Mouse (Mus musculus) myocyte (in vitro differentiated cells): ENCODE measurements around the gene 4833427G06Rik.

Experiments
- CEBPB ChIP-seq: IDR thresholded peaks from 2 replicates; pipeline ENCODE4 v1.6.1; 2011; ENCODE audit warnings: mild to moderate bottlenecking, moderate library complexity; ENCODE audit not compliant: poor library complexity, insufficient read depth, severe bottlenecking
- E2F4 ChIP-seq: IDR thresholded peaks from one replicate; pipeline ENCODE4 v1.6.1; 2011; ENCODE audit warnings: mild to moderate bottlenecking, control low read depth, moderate library complexity; ENCODE audit not compliant: insufficient read depth
- MAX ChIP-seq: IDR thresholded peaks from one replicate; pipeline ENCODE4 v1.6.1; 2011; ENCODE audit warnings: low read depth, mild to moderate bottlenecking, control low read depth
- MYOD1 ChIP-seq, 3 experiments: IDR thresholded peaks; one replicate each; pipeline ENCODE4 v1.6.1; 2011; ENCODE audit warnings: control low read depth in 2 of 3, low read depth in 2 of 3, mild to moderate bottlenecking in 2 of 3, moderate library complexity in 1 of 3; ENCODE audit not compliant: insufficient read length in 2 of 3, control insufficient read depth in 1 of 3
- MYOG ChIP-seq, 3 experiments: IDR thresholded peaks; one replicate each; pipeline ENCODE4 v1.6.1; 2011; ENCODE audit warnings: control low read depth in 2 of 3, low read depth in 2 of 3, mild to moderate bottlenecking in 2 of 3; ENCODE audit not compliant: insufficient read length in 2 of 3, control insufficient read depth in 1 of 3, insufficient read depth in 1 of 3
- POLR2A ChIP-seq: IDR thresholded peaks from one replicate; pipeline ENCODE4 v1.6.1; 2011; ENCODE audit warnings: low read depth, mild to moderate bottlenecking, control low read depth, moderate library complexity; ENCODE audit not compliant: insufficient read length
- POLR2AphosphoS2 ChIP-seq: IDR thresholded peaks from one replicate; pipeline ENCODE4 v1.6.1; 2011; ENCODE audit warnings: low read depth, control low read depth; ENCODE audit not compliant: insufficient read length
- REST ChIP-seq: IDR thresholded peaks from one replicate; pipeline ENCODE4 v1.6.1; 2011; ENCODE audit warnings: mild to moderate bottlenecking, control low read depth, moderate library complexity; ENCODE audit not compliant: insufficient read depth, insufficient read length
- SRF ChIP-seq: IDR thresholded peaks from one replicate; pipeline ENCODE4 v1.6.1; 2011; ENCODE audit warnings: low read depth; ENCODE audit not compliant: control insufficient read depth, insufficient read length
- USF1 ChIP-seq: IDR thresholded peaks from one replicate; pipeline ENCODE4 v1.6.1; 2011; ENCODE audit warnings: low read depth, mild to moderate bottlenecking, control low read depth, moderate library complexity

DNA sequence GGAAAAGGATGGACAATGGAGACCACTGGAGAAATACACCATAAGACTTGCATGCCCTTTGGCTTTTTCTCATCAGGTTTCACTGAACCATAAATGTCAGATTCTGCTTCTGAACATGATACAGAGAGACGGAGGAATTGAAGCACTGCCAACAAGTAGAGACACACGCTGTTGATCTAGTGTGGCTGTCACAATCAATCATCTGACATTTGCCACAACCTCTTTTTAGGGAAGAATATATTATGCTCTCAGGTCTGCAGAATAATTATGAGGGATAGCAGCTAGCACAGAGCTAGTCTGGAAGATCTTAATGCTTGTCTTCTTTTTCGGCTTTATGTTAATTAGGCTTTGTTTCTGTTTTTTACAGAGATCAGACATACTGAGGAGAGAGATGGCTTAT lies 33.7 kb downstream of the 4833427G06Rik start:
- no peak for TF ChIP-seq POLR2A
- TF ChIP-seq MAX, result no peak
- no peak for TF ChIP-seq USF1
- TF ChIP-seq REST, result no peak
- TF ChIP-seq SRF, result no peak
- no peak for TF ChIP-seq MYOG (IDR thresholded peaks at IDR 0.05; ENCODE audit: control insufficient read depth in 1 of 3, insufficient read depth in 1 of 3, insufficient read length in 2 of 3, low read depth in 2 of 3)
- TF ChIP-seq POLR2AphosphoS2, result no peak
- no peak for TF ChIP-seq CEBPB
- TF ChIP-seq MYOD1 (IDR thresholded peaks at IDR 0.05; ENCODE audit: control insufficient read depth in 1 of 3, insufficient read length in 2 of 3, low read depth in 2 of 3), result no peak
- no peak for TF ChIP-seq E2F4
